Mouse (Mus musculus) liver, adult 2 months (tissue): Measurements from ENCODE around the gene Il12b.

Source experiments
- CTCF ChIP-seq: fragments of 200-500 bp; IDR thresholded peaks from 2 replicates; pipeline ENCODE4 v1.5.1; 2011; ENCODE audit warnings: low read depth, low read length, control low read depth
- POLR2A ChIP-seq: fragments of 200-500 bp; IDR thresholded peaks from 2 replicates; pipeline ENCODE4 v1.6.1; 2011; ENCODE audit warnings: low read length, control low read depth; ENCODE audit not compliant: insufficient read depth; ENCODE audit errors: extremely low read depth

DNA sequence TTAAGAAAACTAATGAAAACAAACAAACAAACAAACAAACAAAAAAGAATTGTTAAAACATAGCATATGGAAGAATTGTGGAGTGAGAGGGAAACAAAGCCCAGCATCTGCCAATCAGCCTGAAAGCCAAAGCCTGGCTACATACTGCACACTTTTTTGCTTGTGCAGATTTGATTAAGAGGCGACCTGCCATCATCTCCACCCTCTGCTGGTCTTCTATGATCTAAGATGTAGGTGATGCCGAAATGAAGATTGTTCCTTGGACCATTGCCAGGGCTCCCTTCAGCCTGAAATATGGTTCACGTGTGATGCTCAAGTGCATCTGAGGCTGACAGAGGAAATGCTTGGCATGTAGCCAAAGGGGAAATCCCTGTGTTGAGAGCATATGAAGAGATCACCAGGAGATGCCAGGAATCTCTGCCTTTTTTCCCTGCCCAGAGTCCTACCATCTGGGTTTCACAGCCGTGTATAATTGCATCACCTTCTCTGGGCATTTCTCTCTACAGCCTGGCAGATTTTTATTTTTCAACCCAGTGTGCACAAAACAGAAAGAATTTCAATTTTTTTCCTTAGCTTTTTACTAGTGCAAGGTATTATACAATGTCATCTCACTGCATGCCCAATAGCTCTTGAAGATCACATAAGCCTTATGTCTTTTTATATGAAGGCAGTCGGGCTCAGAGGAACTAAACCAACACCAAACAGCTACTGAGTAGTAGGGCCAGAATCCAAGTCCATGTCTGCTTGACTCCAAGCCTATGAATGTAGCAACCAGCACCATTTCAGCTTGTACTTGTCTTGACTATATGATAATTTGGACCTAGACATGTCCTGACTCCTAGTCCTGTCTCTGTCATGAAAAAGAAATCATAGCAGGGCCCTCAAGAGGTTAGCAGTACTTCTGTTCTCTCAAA is 2.0 kb downstream of the Il12b start:
- TF ChIP-seq CTCF (no peak), POLR2A (no peak)
